Comparison of ENCODE assay signal across 11 mouse cellular contexts in the genomic region with DNA sequence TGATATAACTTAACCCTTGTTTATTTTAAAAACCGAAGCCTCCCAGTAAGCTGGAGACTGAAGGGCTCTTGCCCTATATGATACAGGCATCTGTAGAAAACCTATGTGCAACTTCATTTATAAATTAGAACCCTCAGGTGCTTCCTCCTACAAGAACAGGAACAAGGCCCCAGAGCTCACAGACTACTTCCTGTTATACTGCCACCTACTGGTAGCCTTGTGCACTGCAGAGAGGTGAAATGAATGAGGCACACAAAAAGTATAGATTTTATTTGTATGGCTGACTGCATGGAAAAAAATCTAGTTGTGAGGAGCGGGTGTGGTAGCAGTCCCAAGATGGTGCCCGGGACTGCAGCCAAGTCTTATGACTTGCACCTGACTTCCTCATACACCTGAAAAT.
A peak's percentile ranks its signal among the peaks of the same experiment; 100 is the strongest.
DNase-seq lines count a peak whose midpoint lies in the region; ATAC-seq and TF ChIP-seq lines count a peak whose summit lies in the region.
"Had no signal": no experiment of that assay in that cellular context is flagged by ENCODE, and none has a peak within 500 bp of the region (broad histone marks: within the 10 kb centered on the region; RNA-seq: fewer than 3 reads in every experiment).

No protein-coding gene starts in this region.

- H3K27me3 ChIP-seq in kidney, adult 2 months (replicated peaks; ENCODE audit: control insufficient read depth, insufficient read depth, low read length): no peaks in the 10 kb centered on the region
- H3K27me3 ChIP-seq in kidney, embryonic 15.5 days: no peaks in the 10 kb centered on the region
- H3K27me3 ChIP-seq: hindbrain, embryonic 15.5 days; stomach, embryonic 15.5 days had no signal

- WGBS in kidney, adult 2 months: 96% methylated on average over 3 of the region's 3 CpGs
- WGBS in kidney, embryonic 15.5 days: 97% methylated on average over 3 of the region's 3 CpGs

- no peak for TF ChIP-seq POLR2A in kidney, adult 2 months (IDR thresholded peaks at IDR 0.05; ENCODE audit: low read depth, low read length)
- TF ChIP-seq POLR2A in brain, embryonic 14.5 days (IDR thresholded peaks at IDR 0.05; ENCODE audit: borderline replicate concordance, extremely low read depth, insufficient read depth, insufficient read length, poor library complexity, severe bottlenecking): no peak

- no peaks in the 10 kb centered on the region for H3K36me3 ChIP-seq in kidney, adult 2 months (ENCODE audit: control insufficient read depth, insufficient read depth, low read length)
- H3K36me3 ChIP-seq in kidney, embryonic 15.5 days: no peaks in the 10 kb centered on the region
- H3K36me3 ChIP-seq: hindbrain, embryonic 15.5 days; stomach, embryonic 15.5 days had no signal

- DNase-seq in kidney, adult 2 months: no peak
- peak; percentile 68 for DNase-seq in CD4-positive, CD25-positive, alpha-beta regulatory T cell, adult 2 months (ENCODE audit: low read depth, low spot score)
- no peak for DNase-seq in brain, embryonic 14.5 days (ENCODE audit: low read depth)
- peak; percentile 23 for DNase-seq in retina, postnatal 1 day
- DNase-seq in cerebellum, postnatal 36 days: no peak
- no peak for DNase-seq in cerebellum, adult 11 months
- DNase-seq: cerebellum, adult 18-20 months had no signal

- ATAC-seq in kidney, embryonic 15.5 days (replicated peaks; ENCODE audit: low FRiP score): no peak
- no peak for ATAC-seq in activated CD4-positive, CD25-positive, alpha-beta regulatory T cell, adult 4 months

- H3K9me3 ChIP-seq in kidney, embryonic 15.5 days (replicated peaks): no peaks in the 10 kb centered on the region
- H3K9me3 ChIP-seq: hindbrain, embryonic 15.5 days; stomach, embryonic 15.5 days had no signal

- H3K9ac ChIP-seq in kidney, embryonic 15.5 days: no peak overlapping the region
- H3K9ac ChIP-seq: hindbrain, embryonic 15.5 days; stomach, embryonic 15.5 days had no signal

- no peak overlapping the region for H3K4me2 ChIP-seq in kidney, embryonic 15.5 days
- H3K4me2 ChIP-seq: hindbrain, embryonic 15.5 days; stomach, embryonic 15.5 days had no signal

- peak; percentile 44 for TF ChIP-seq CTCF in kidney, adult 2 months (conservative IDR thresholded peaks at IDR 0.05; ENCODE audit: insufficient read depth, insufficient read length, low read depth, low read length)
- peak; percentile 45; the same call in 1 of the 2 replicates for TF ChIP-seq CTCF in brain, embryonic 14.5 days (IDR thresholded peaks at IDR 0.05; ENCODE audit: borderline replicate concordance, extremely low read depth, insufficient read depth, insufficient read length)

- no peak overlapping the region for H3K27ac ChIP-seq in kidney, adult 2 months (ENCODE audit: insufficient read depth, low read depth, low read length)
- H3K27ac ChIP-seq in kidney, embryonic 15.5 days: no peak overlapping the region
- H3K27ac ChIP-seq: hindbrain, embryonic 15.5 days; stomach, embryonic 15.5 days had no signal

- no peaks in the 10 kb centered on the region for H3K4me1 ChIP-seq in kidney, adult 2 months (ENCODE audit: control insufficient read depth, insufficient read depth, low read length)
- H3K4me1 ChIP-seq in kidney, embryonic 15.5 days: no peaks in the 10 kb centered on the region
- H3K4me1 ChIP-seq: hindbrain, embryonic 15.5 days; stomach, embryonic 15.5 days had no signal

- no peak overlapping the region for H3K4me3 ChIP-seq in kidney, adult 2 months (ENCODE audit: insufficient read depth, low read depth, low read length)
- H3K4me3 ChIP-seq in kidney, embryonic 15.5 days (replicated peaks): no peak overlapping the region
- H3K4me3 ChIP-seq: hindbrain, embryonic 15.5 days; stomach, embryonic 15.5 days had no signal

Comparison
In these comparisons a context has a peak if more than half of its experiments do, and no peak if none do; other contexts are left out.
1. DNase-seq: peak in CD4-positive, CD25-positive, alpha-beta regulatory T cell, adult 2 months (single experiment) and retina, postnatal 1 day (single experiment); none in kidney, adult 2 months (single experiment), brain, embryonic 14.5 days (single experiment), cerebellum, postnatal 36 days (0 of 2) and cerebellum, adult 11 months (single experiment).